Comparison of ENCODE assay signal across 8 mouse cellular contexts in the genomic region with DNA sequence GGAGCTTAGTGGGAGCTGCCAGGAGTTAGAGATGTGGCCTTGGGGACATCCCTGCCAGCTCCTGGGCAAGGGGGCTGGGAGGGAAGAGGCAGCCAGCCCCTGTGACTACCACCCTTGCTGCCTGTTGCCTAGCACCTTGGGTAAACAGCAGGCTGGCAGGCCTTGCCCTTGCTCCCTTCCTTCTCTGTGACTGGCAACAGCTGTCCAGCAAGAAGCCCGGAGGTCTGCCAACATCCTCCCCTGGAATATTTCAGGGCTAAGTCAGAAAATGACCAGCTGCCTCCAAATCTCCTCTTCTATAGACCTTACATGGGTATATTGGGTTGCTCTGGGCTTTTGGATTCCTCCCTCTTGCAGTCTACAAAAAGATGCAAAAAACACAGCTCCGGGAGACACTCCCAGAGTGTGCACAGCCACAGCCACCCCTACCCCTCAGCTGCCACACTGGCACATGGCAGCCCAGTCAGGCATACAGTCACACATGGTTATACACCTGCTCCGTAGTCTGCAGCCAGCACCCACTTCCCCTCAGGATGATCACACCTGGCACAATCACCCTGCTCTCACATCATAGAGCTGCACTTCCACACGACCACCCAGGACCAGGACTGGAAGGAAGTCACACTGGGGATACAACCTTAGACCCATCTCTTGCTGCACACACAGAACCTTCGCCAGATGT. TPM values are rescaled to one million over a fixed set of nuclear protein-coding genes. Genes with fewer than 3 reads are reported as not detected.
DNase-seq lines count a peak whose midpoint lies in the region; ATAC-seq and TF ChIP-seq lines count a peak whose summit lies in the region.

No protein-coding gene starts in this region.

- H3K4me3 ChIP-seq in testis, adult 2 months (ENCODE audit: control insufficient read depth, low read depth, low read length) = no peak overlapping the region
- H3K4me3 ChIP-seq in heart, embryonic 11.5 days (ENCODE audit: low read depth, low read length) = no peak overlapping the region
- H3K4me3 ChIP-seq in limb, embryonic 14.5 days (replicated peaks; ENCODE audit: low read length) = peak overlapping the region; percentile 57

- no peak for DNase-seq in testis, postnatal 14 days (ENCODE audit: low spot score)
- peak; percentile 50 for DNase-seq in limb, embryonic 14.5 days (ENCODE audit: low spot score)
- no peak for DNase-seq in kidney, adult 8-10 months
- DNase-seq in cerebellum, adult 11-12 months = no peak

- H3K36me3 ChIP-seq in testis, adult 2 months (ENCODE audit: control insufficient read depth, insufficient read depth, low read length) = no peaks in the 10 kb centered on the region
- no peaks in the 10 kb centered on the region for H3K36me3 ChIP-seq in heart, embryonic 11.5 days (ENCODE audit: control insufficient read depth, insufficient read depth, low read length)
- H3K36me3 ChIP-seq in limb, embryonic 14.5 days (ENCODE audit: control insufficient read depth, insufficient read depth, low read length) = no peaks in the 10 kb centered on the region

- no peak for TF ChIP-seq POLR2A in testis, adult 2 months (IDR thresholded peaks at IDR 0.05; ENCODE audit: control insufficient read depth, low read depth, low read length)
- no peak for TF ChIP-seq POLR2A in limb, embryonic 14.5 days (IDR thresholded peaks at IDR 0.05; ENCODE audit: borderline replicate concordance, extremely low read depth, insufficient read depth, insufficient read length)

- H3K9me3 ChIP-seq in heart, embryonic 11.5 days (replicated peaks; ENCODE audit: control insufficient read depth, low read length) = no peaks in the 10 kb centered on the region
- no peaks in the 10 kb centered on the region for H3K9me3 ChIP-seq in limb, embryonic 14.5 days (ENCODE audit: control insufficient read depth, low read length)

- H3K4me2 ChIP-seq in heart, embryonic 11.5 days = peak overlapping the region; percentile 96; the same call in 1 of the 2 replicates
- peak overlapping the region; percentile 98 for H3K4me2 ChIP-seq in limb, embryonic 14.5 days (replicated peaks; ENCODE audit: low read depth, low read length, severe bottlenecking)

- no peaks in the 10 kb centered on the region for H3K27me3 ChIP-seq in testis, adult 2 months (ENCODE audit: control insufficient read depth, insufficient read depth, low read length)
- peaks cover 14% of the 10 kb centered on the region for H3K27me3 ChIP-seq in heart, embryonic 11.5 days (ENCODE audit: control insufficient read depth, insufficient read depth, low read length)
- H3K27me3 ChIP-seq in limb, embryonic 14.5 days (ENCODE audit: control insufficient read depth, insufficient read depth, low read length) = peaks cover 6% of the 10 kb centered on the region

- TF ChIP-seq CTCF in testis, adult 2 months (IDR thresholded peaks at IDR 0.05; ENCODE audit: control insufficient read depth, insufficient read depth, insufficient replicate concordance, low read depth, low read length) = no peak

- peaks cover 10% of the 10 kb centered on the region for H3K4me1 ChIP-seq in testis, adult 2 months (ENCODE audit: control insufficient read depth, insufficient read depth, low read length)
- H3K4me1 ChIP-seq in heart, embryonic 11.5 days (ENCODE audit: control insufficient read depth, insufficient read depth, low read length) = peaks cover 9% of the 10 kb centered on the region
- H3K4me1 ChIP-seq in limb, embryonic 14.5 days (ENCODE audit: control insufficient read depth, insufficient read depth, low read length) = peaks cover 7% of the 10 kb centered on the region; the same call in 1 of the 2 replicates

- H3K27ac ChIP-seq in testis, adult 2 months (ENCODE audit: control insufficient read depth, insufficient read depth, low read depth, low read length) = peak overlapping the region; percentile 11; the same call in 1 of the 2 replicates
- no peak overlapping the region for H3K27ac ChIP-seq in heart, embryonic 11.5 days (ENCODE audit: low read depth, low read length)
- 0 out of 2 replicates have a peak overlapping the region, but pooled peaks have one; percentile 20 for H3K27ac ChIP-seq in limb, embryonic 14.5 days (replicated peaks; ENCODE audit: low read depth, low read length)

- ATAC-seq in heart, embryonic 11.5 days (replicated peaks; ENCODE audit: insufficient number of reproducible peaks, low FRiP score, low TSS enrichment) = no peak
- peak; percentile 41; the same call in 1 of the 2 replicates for ATAC-seq in limb, embryonic 14.5 days (ENCODE audit: low FRiP score, low read depth)
- ATAC-seq in erythroid progenitor cell, adult 5-6 weeks (replicated peaks; ENCODE audit: low FRiP score, poor library complexity, severe bottlenecking) = no peak
- no peak for ATAC-seq in inflammation-experienced regulatory T-cells, adult 6 months

- WGBS in heart, embryonic 11.5 days (ENCODE audit: insufficient replicate concordance) = 58% methylated on average over 5 of the region's 5 CpGs
- 71% methylated on average over 5 of the region's 5 CpGs for WGBS in limb, embryonic 14.5 days

- H3K9ac ChIP-seq in heart, embryonic 11.5 days (ENCODE audit: low read depth, low read length) = no peak overlapping the region
- no peak overlapping the region for H3K9ac ChIP-seq in limb, embryonic 14.5 days (ENCODE audit: low read depth, low read length, severe bottlenecking)

RNA-seq across cellular contexts. Expression of a gene that starts 1.3 kb away (rescaled TPM):
- 0.36 and 0.40 TPM in 2 replicates for polyA plus RNA-seq in testis, adult 2 months (2012; rRNA removed)
- polyA plus RNA-seq in heart, embryonic 11.5 days (2014; fragmentation: Nextera tagmentation; extraction: Ambion mirVana) = 0.56 and 1.2 TPM in 2 replicates
- polyA plus RNA-seq in limb, embryonic 14.5 days (2012; rRNA removed) = 3.9 and 5.3 TPM in 2 replicates
- polyA plus RNA-seq in limb, embryonic 14.5 days (2014; fragmentation: Nextera tagmentation; extraction: Ambion mirVana) = 4.6 and 6.1 TPM in 2 replicates
- total RNA-seq in erythroid progenitor cell, adult 5-6 weeks (2015; ENCODE audit: low replicate concordance) = not detected in 2 replicates
- total RNA-seq in erythroid progenitor cell, adult 5-6 weeks (2017; ENCODE audit: low replicate concordance) = not detected in 2 replicates
- under 1 TPM; 0.45 to 0.49 (median 0.47) TPM for polyA plus RNA-seq in inflammation-experienced regulatory T-cells, adult 6 months (2017; shearing (Covaris generic))

RNA-seq across cellular contexts. Expression of a gene that starts 24.9 kb away (rescaled TPM):
- 1.4 and 2.5 TPM in 2 replicates for polyA plus RNA-seq in testis, adult 2 months (2012; rRNA removed)
- polyA plus RNA-seq in heart, embryonic 11.5 days (2014; fragmentation: Nextera tagmentation; extraction: Ambion mirVana) = 0.76 and 1.5 TPM in 2 replicates
- polyA plus RNA-seq in limb, embryonic 14.5 days (2012; rRNA removed) = 17.1 and 22.5 TPM in 2 replicates
- 7.6 and 9.2 TPM in 2 replicates for polyA plus RNA-seq in limb, embryonic 14.5 days (2014; fragmentation: Nextera tagmentation; extraction: Ambion mirVana)
- not detected in 2 replicates for total RNA-seq in erythroid progenitor cell, adult 5-6 weeks (2015; ENCODE audit: low replicate concordance)
- not detected in 2 replicates for total RNA-seq in erythroid progenitor cell, adult 5-6 weeks (2017; ENCODE audit: low replicate concordance)
- under 1 TPM; 0.21 to 0.25 (median 0.24) TPM for polyA plus RNA-seq in inflammation-experienced regulatory T-cells, adult 6 months (2017; shearing (Covaris generic))

RNA-seq across cellular contexts. Expression of a gene that starts 49.0 kb away (rescaled TPM):
- 46.1 and 51.5 TPM in 2 replicates for polyA plus RNA-seq in testis, adult 2 months (2012; rRNA removed)
- 319 and 337 TPM in 2 replicates for polyA plus RNA-seq in heart, embryonic 11.5 days (2014; fragmentation: Nextera tagmentation; extraction: Ambion mirVana)
- polyA plus RNA-seq in limb, embryonic 14.5 days (2012; rRNA removed) = 112 and 128 TPM in 2 replicates
- polyA plus RNA-seq in limb, embryonic 14.5 days (2014; fragmentation: Nextera tagmentation; extraction: Ambion mirVana) = 331 and 346 TPM in 2 replicates
- 177 and 270 TPM in 2 replicates for total RNA-seq in erythroid progenitor cell, adult 5-6 weeks (2015; ENCODE audit: low replicate concordance)
- total RNA-seq in erythroid progenitor cell, adult 5-6 weeks (2017; ENCODE audit: low replicate concordance) = 159 and 296 TPM in 2 replicates
- polyA plus RNA-seq in inflammation-experienced regulatory T-cells, adult 6 months (2017; shearing (Covaris generic)) = 100 to 1,000 TPM; 289 to 492 (median 352) TPM

RNA-seq across cellular contexts. Expression of a gene that starts 49.4 kb away (rescaled TPM):
- polyA plus RNA-seq in testis, adult 2 months (2012; rRNA removed) = 19.1 and 20.7 TPM in 2 replicates
- 54.4 and 56.5 TPM in 2 replicates for polyA plus RNA-seq in heart, embryonic 11.5 days (2014; fragmentation: Nextera tagmentation; extraction: Ambion mirVana)
- 26.4 and 36.6 TPM in 2 replicates for polyA plus RNA-seq in limb, embryonic 14.5 days (2012; rRNA removed)
- polyA plus RNA-seq in limb, embryonic 14.5 days (2014; fragmentation: Nextera tagmentation; extraction: Ambion mirVana) = 44.4 TPM in 2 replicates
- 11.5 and 16.8 TPM in 2 replicates for total RNA-seq in erythroid progenitor cell, adult 5-6 weeks (2015; ENCODE audit: low replicate concordance)
- 16.3 and 23.0 TPM in 2 replicates for total RNA-seq in erythroid progenitor cell, adult 5-6 weeks (2017; ENCODE audit: low replicate concordance)
- polyA plus RNA-seq in inflammation-experienced regulatory T-cells, adult 6 months (2017; shearing (Covaris generic)) = 100 to 1,000 TPM; 103 to 158 (median 113) TPM
